Mouse (Mus musculus): Measurements from ENCODE around the gene Tmem59l. TPM values are rescaled to one million over a fixed set of nuclear protein-coding genes. Genes with fewer than 3 reads are reported as not detected.

The Tmem59l gene
- polyA plus RNA-seq, 1 experiment from 2014 or later, result 3.0 TPM

DNA sequence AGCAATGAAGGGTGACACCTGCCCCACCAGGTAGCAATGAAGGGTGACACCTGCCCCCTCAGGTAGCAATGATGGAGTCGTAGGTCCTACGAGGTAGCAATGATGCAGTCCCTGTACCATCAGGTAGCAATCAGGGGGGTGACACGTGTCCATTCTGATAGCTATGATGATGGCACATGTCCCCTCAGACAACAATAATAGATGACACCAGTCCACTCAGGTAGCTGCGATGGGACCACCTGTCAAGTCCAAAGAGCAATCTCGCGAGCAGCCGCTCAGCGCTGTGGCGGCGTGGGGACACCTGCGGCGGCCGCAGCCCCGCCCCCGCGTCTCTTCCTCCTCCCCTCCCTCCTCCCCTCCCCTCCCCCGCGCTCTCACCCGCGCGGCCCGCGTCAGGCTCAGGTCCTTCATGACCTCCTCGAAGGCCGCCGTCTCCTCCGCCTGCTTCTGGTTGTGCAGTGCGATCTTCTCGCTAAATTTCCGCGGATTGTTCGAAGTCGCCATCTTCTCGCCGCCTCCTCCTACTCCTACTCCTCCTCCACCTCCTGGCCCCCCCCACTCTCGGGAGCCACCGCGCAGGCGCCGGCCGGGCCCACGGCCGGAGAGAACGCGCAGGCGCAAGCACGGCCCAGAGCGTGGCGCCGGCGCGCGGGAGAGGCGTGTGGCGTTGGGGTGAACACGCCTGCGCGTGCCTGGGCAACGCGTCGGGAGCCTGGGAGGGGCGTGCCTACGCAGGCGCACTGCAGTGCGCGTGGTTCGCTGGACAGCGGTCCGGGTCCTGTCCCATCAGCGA is 47.9 kb downstream of the Tmem59l start, which contains the start of gene Crtc1:
Gene Crtc1 (minus strand): TSS at position 525 of the 793 bp plus-strand sequence.
- peak; percentile 97 for ATAC-seq (replicated peaks; ENCODE audit: low FRiP score, low read depth)
- no peaks in the 10 kb centered on the region for H3K9me3 ChIP-seq (replicated peaks; ENCODE audit: low read length)
- peaks cover 5% of the 10 kb centered on the region; the same call in 1 of the 2 replicates for H3K4me1 ChIP-seq (replicated peaks; ENCODE audit: insufficient read depth, low read length)
- peak within 1 kb of the TSS; percentile 59 for H3K4me3 ChIP-seq (replicated peaks; ENCODE audit: low read depth, low read length)
- DNase-seq (ENCODE audit: low spot score), result peak; percentile 98
- no peaks in the 10 kb centered on the region for H3K36me3 ChIP-seq (ENCODE audit: insufficient read depth, low read length)
- no peaks in the 10 kb centered on the region for H3K27me3 ChIP-seq (ENCODE audit: insufficient read depth, low read length)
- H3K9ac ChIP-seq (ENCODE audit: low read depth, low read length), result peak within 1 kb of the TSS; percentile 57
- peak within 1 kb of the TSS; percentile 57 for H3K4me2 ChIP-seq (ENCODE audit: low read length)
- WGBS, result under 1% methylated on average over 66 of the region's 70 CpGs
- TF ChIP-seq CTCF (IDR thresholded peaks at IDR 0.05; ENCODE audit: low read depth), result no peak
- peak within 1 kb of the TSS; percentile 50; the same call in 1 of the 2 replicates for H3K27ac ChIP-seq

GRCm38 (mm10) chr8:70438423-70438822 is 48.7 kb downstream of the Tmem59l start:
- ATAC-seq (replicated peaks; ENCODE audit: low FRiP score, low read depth) (no peak), DNase-seq (ENCODE audit: low spot score) (no peak)
- TF ChIP-seq CTCF (IDR thresholded peaks at IDR 0.05; ENCODE audit: low read depth), result no peak
- H3K4me2 ChIP-seq (ENCODE audit: low read length), result peak overlapping the region; percentile 57
- H3K27ac ChIP-seq, result no peak overlapping the region
- no peaks in the 10 kb centered on the region for H3K9me3 ChIP-seq (replicated peaks; ENCODE audit: low read length)
- no peak overlapping the region for H3K4me3 ChIP-seq (replicated peaks; ENCODE audit: low read depth, low read length)
- H3K9ac ChIP-seq (ENCODE audit: low read depth, low read length), result no peak overlapping the region
- H3K4me1 ChIP-seq (replicated peaks; ENCODE audit: insufficient read depth, low read length), result peaks cover 5% of the 10 kb centered on the region; the same call in 1 of the 2 replicates
- no peaks in the 10 kb centered on the region for H3K27me3 ChIP-seq (ENCODE audit: insufficient read depth, low read length)
- WGBS, result 85% methylated on average over 2 of the region's 2 CpGs
- no peaks in the 10 kb centered on the region for H3K36me3 ChIP-seq (ENCODE audit: insufficient read depth, low read length)

GRCm38 (mm10) chr8:70435156-70435555 is 52.0 kb downstream of the Tmem59l start:
- WGBS, result 91% methylated on average over 5 of the region's 5 CpGs
- no peaks in the 10 kb centered on the region for H3K36me3 ChIP-seq (ENCODE audit: insufficient read depth, low read length)
- H3K4me2 ChIP-seq (ENCODE audit: low read length), result no peak overlapping the region
- no peak overlapping the region for H3K27ac ChIP-seq
- H3K9me3 ChIP-seq (replicated peaks; ENCODE audit: low read length), result no peaks in the 10 kb centered on the region
- TF ChIP-seq CTCF (IDR thresholded peaks at IDR 0.05; ENCODE audit: low read depth), result no peak
- H3K4me1 ChIP-seq (replicated peaks; ENCODE audit: insufficient read depth, low read length), result peaks cover 5% of the 10 kb centered on the region; the same call in 1 of the 2 replicates
- no peak for ATAC-seq (replicated peaks; ENCODE audit: low FRiP score, low read depth)
- H3K27me3 ChIP-seq (ENCODE audit: insufficient read depth, low read length), result no peaks in the 10 kb centered on the region
- H3K9ac ChIP-seq (ENCODE audit: low read depth, low read length), result no peak overlapping the region
- no peak overlapping the region for H3K4me3 ChIP-seq (replicated peaks; ENCODE audit: low read depth, low read length)
- no peak for DNase-seq (ENCODE audit: low spot score)

Other genes starting within 250 kb of the Tmem59l start
- gene Homer3, start 204.5 kb downstream of the Tmem59l start, polyA plus RNA-seq (2015; fragmentation: Nextera tagmentation; extraction: Ambion mirVana), result 48.9 and 50.0 TPM in 2 replicates
- 41.0 and 43.0 TPM in 2 replicates for gene Ddx49, start 184.9 kb downstream of the Tmem59l start, polyA plus RNA-seq (2015; fragmentation: Nextera tagmentation; extraction: Ambion mirVana)
- gene Cope, start 184.8 kb downstream of the Tmem59l start, polyA plus RNA-seq (2015; fragmentation: Nextera tagmentation; extraction: Ambion mirVana), result 309 and 334 TPM in 2 replicates
- 1.9 and 2.1 TPM in 2 replicates for gene Cers1, start 171.6 kb downstream of the Tmem59l start, polyA plus RNA-seq (2015; fragmentation: Nextera tagmentation; extraction: Ambion mirVana)
- 3.8 and 4.0 TPM in 2 replicates for gene Gdf1, start 157.5 kb downstream of the Tmem59l start, polyA plus RNA-seq (2015; fragmentation: Nextera tagmentation; extraction: Ambion mirVana)
- gene Upf1, start 134.1 kb downstream of the Tmem59l start, polyA plus RNA-seq (2015; fragmentation: Nextera tagmentation; extraction: Ambion mirVana), result 11.6 and 12.5 TPM in 2 replicates
- gene Comp, start 113.8 kb downstream of the Tmem59l start, polyA plus RNA-seq (2015; fragmentation: Nextera tagmentation; extraction: Ambion mirVana), result 0.24 and 0.28 TPM in 2 replicates
- gene Crtc1, start 47.8 kb downstream of the Tmem59l start, polyA plus RNA-seq (2015; fragmentation: Nextera tagmentation; extraction: Ambion mirVana), result 13.6 and 14.6 TPM in 2 replicates
- gene Klhl26, start 10.4 kb downstream of the Tmem59l start, polyA plus RNA-seq (2015; fragmentation: Nextera tagmentation; extraction: Ambion mirVana), result 19.1 and 19.5 TPM in 2 replicates
- gene Crlf1, start 5.8 kb upstream of the Tmem59l start, polyA plus RNA-seq (2015; fragmentation: Nextera tagmentation; extraction: Ambion mirVana), result 31.3 and 33.7 TPM in 2 replicates
- 140 TPM in 2 replicates for gene Rex1bd, start 19.4 kb upstream of the Tmem59l start, polyA plus RNA-seq (2015; fragmentation: Nextera tagmentation; extraction: Ambion mirVana)
- 1,111 and 1,265 TPM in 2 replicates for gene Uba52, start 23.4 kb upstream of the Tmem59l start, polyA plus RNA-seq (2015; fragmentation: Nextera tagmentation; extraction: Ambion mirVana)
- gene Fkbp8, start 40.4 kb upstream of the Tmem59l start, polyA plus RNA-seq (2015; fragmentation: Nextera tagmentation; extraction: Ambion mirVana), result 249 and 255 TPM in 2 replicates
- 81.3 and 81.8 TPM in 2 replicates for gene Kxd1, start 40.6 kb upstream of the Tmem59l start, polyA plus RNA-seq (2015; fragmentation: Nextera tagmentation; extraction: Ambion mirVana)
- gene Ell, start 52.1 kb upstream of the Tmem59l start, polyA plus RNA-seq (2015; fragmentation: Nextera tagmentation; extraction: Ambion mirVana), result 14.9 and 17.1 TPM in 2 replicates
- 166 and 169 TPM in 2 replicates for gene Isyna1, start 107.0 kb upstream of the Tmem59l start, polyA plus RNA-seq (2015; fragmentation: Nextera tagmentation; extraction: Ambion mirVana)
- gene Ssbp4, start 121.5 kb upstream of the Tmem59l start, polyA plus RNA-seq (2015; fragmentation: Nextera tagmentation; extraction: Ambion mirVana), result 166 and 188 TPM in 2 replicates
- gene Lrrc25, start 128.8 kb upstream of the Tmem59l start, polyA plus RNA-seq (2015; fragmentation: Nextera tagmentation; extraction: Ambion mirVana), result 1.9 and 2.8 TPM in 2 replicates
- 3.0 and 3.2 TPM in 2 replicates for gene Gdf15, start 145.1 kb upstream of the Tmem59l start, polyA plus RNA-seq (2015; fragmentation: Nextera tagmentation; extraction: Ambion mirVana)
- gene Pgpep1, start 173.0 kb upstream of the Tmem59l start, polyA plus RNA-seq (2015; fragmentation: Nextera tagmentation; extraction: Ambion mirVana), result 84.2 and 87.5 TPM in 2 replicates
- 243 and 281 TPM in 2 replicates for gene Lsm4, start 185.9 kb upstream of the Tmem59l start, polyA plus RNA-seq (2015; fragmentation: Nextera tagmentation; extraction: Ambion mirVana)
- gene Jund, start 211.6 kb upstream of the Tmem59l start, polyA plus RNA-seq (2015; fragmentation: Nextera tagmentation; extraction: Ambion mirVana), result 72.4 and 98.1 TPM in 2 replicates
- gene Iqcn, start 216.1 kb upstream of the Tmem59l start, polyA plus RNA-seq (2015; fragmentation: Nextera tagmentation; extraction: Ambion mirVana), result 0.03 and 0.05 TPM in 2 replicates
- 0.70 and 0.74 TPM in 2 replicates for gene Gm3336, start 231.2 kb upstream of the Tmem59l start, polyA plus RNA-seq (2015; fragmentation: Nextera tagmentation; extraction: Ambion mirVana)
- gene Pde4c, start 236.4 kb upstream of the Tmem59l start, polyA plus RNA-seq (2015; fragmentation: Nextera tagmentation; extraction: Ambion mirVana), result 8.0 and 9.5 TPM in 2 replicates

Measured in kidney, postnatal 0 days (tissue).